Mouse (Mus musculus) heart, embryonic 12.5 days (tissue): ENCODE measurements around the gene Olfr71. TPM values are rescaled to one million over a fixed set of nuclear protein-coding genes. Genes with fewer than 3 reads are reported as not detected.
A peak's percentile ranks its signal among the peaks of the same experiment; 100 is the strongest.

Source experiments
- ATAC-seq: fragments of 200-750 bp; cut with Nextera tagmentation; 2 replicates; pipeline ENCODE4 v1.8.0; 2017; ENCODE audit warnings: moderate TSS enrichment, moderate library complexity; ENCODE audit not compliant: insufficient number of reproducible peaks, low FRiP score
- H3K27ac ChIP-seq: fragments of 300-500 bp; sonication (generic); 2 replicates; pipeline ENCODE4 v1.5.1; 2016; ENCODE audit warnings: mild to moderate bottlenecking, moderate library complexity; ENCODE audit not compliant: poor library complexity, severe bottlenecking
- H3K27me3 ChIP-seq: fragments of 300-500 bp; sonication (generic); replicated peaks from 2 replicates; pipeline ENCODE4 v1.6.1; 2016; ENCODE audit warnings: mild to moderate bottlenecking, moderate library complexity
- H3K36me3 ChIP-seq: fragments of 300-500 bp; sonication (generic); 2 replicates; pipeline ENCODE4 v1.6.1; 2016; ENCODE audit warnings: mild to moderate bottlenecking, moderate library complexity
- H3K4me1 ChIP-seq: fragments of 300-500 bp; sonication (generic); replicated peaks from 2 replicates; pipeline ENCODE4 v1.6.1; 2016; ENCODE audit warnings: mild to moderate bottlenecking
- H3K4me2 ChIP-seq: fragments of 300-500 bp; sonication (generic); 2 replicates; pipeline ENCODE4 v1.6.1; 2016; ENCODE audit warnings: mild to moderate bottlenecking, moderate library complexity
- H3K4me3 ChIP-seq: fragments of 300-500 bp; sonication (generic); 2 replicates; pipeline ENCODE4 v1.5.1; 2016; ENCODE audit warnings: mild to moderate bottlenecking
- H3K9ac ChIP-seq: fragments of 300-500 bp; sonication (generic); 2 replicates; pipeline ENCODE4 v1.6.1; 2016; ENCODE audit warnings: mild to moderate bottlenecking, moderate library complexity
- H3K9me3 ChIP-seq: fragments of 300-500 bp; sonication (generic); replicated peaks from 2 replicates; pipeline ENCODE4 v1.6.1; 2016; ENCODE audit warnings: mild to moderate bottlenecking, moderate library complexity
- WGBS: fragments of 180-500 bp; shearing (Covaris S2); methylation state at CpG from one replicate; pipeline ENCODE4 v1.1.7; 2016; 5-methylcytosine and 5-hydroxymethylcytosine counted together
- polyA plus RNA-seq: library from polyadenylated mRNA; unstranded; fragments of >200 nt; fragmentation: Nextera tagmentation; extraction: Ambion mirVana; gene quantifications from 2 replicates; pipeline ENCODE4 v1.2.1, GENCODE M21; 2016

The Olfr71 gene
- polyA plus RNA-seq, result not detected in 2 replicates

DNA sequence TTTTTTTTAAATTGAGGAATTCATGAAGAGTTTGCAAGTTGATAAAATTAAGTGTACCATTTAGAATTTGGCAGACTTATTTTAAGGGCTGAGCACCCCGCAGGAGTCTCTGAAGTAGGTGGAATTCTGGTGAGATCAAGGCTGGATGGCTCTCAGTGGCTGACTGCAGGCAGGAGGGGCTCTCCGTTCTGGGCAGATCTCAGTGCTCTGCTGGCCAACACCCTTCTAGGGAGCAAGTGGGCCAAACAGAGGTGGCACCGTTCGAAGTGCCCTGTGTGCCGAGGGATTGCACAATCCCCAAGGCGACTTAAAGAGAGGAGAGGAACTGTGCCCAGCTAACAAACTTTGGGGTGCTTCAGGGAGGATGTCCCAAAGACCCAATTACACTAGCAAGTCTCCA is at the start of gene Olfr71:
Gene Olfr71 (minus strand): TSS at position 387 of the 400 bp plus-strand sequence.
- WGBS, result 65% methylated on average over 6 of the region's 6 CpGs

DNA sequence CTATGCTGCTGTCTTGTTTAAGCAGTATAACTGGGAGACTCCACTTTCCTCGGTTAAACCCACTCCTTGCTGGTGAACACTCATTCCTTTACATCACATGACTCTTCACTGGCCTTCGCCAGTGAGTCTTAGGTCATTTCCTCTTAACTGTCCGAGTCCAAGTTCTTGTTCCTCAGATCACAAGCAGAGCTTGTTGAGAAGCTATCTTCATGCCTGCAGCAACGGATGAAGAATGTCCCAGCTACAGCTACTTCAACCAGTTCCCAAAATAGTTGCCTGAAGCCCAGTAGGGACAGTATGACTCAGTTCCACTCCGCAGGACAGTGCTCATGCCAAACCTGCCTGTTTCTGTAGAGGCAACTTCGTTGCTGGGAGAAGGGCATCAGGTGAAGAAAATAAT is 47.2 kb upstream of the Olfr71 start:
- no peak overlapping the region for H3K4me2 ChIP-seq
- no peaks in the 10 kb centered on the region for H3K27me3 ChIP-seq
- H3K9me3 ChIP-seq, result no peaks in the 10 kb centered on the region
- no peak overlapping the region for H3K9ac ChIP-seq
- H3K4me3 ChIP-seq, result no peak overlapping the region
- WGBS, result 29% methylated on average over 6 of the region's 6 CpGs
- peak overlapping the region; percentile 50 for H3K27ac ChIP-seq
- peaks cover 23% of the 10 kb centered on the region for H3K4me1 ChIP-seq
- H3K36me3 ChIP-seq, result no peaks in the 10 kb centered on the region
- no peak for ATAC-seq

More for the DNA sequence above, at the start of gene Olfr71:
- Histone ChIP-seq H3K4me1 (peaks cover 10% of the 10 kb centered on the region), H3K27me3 (peaks cover 11% of the 10 kb centered on the region; the same call in 1 of the 2 replicates), H3K9me3 (no peaks in the 10 kb centered on the region), H3K36me3 (no peaks in the 10 kb centered on the region), H3K4me3 (no peak within 1 kb of the TSS), H3K4me2 (no peak within 1 kb of the TSS), H3K9ac (no peak within 1 kb of the TSS), H3K27ac (no peak within 1 kb of the TSS)
- no peak for ATAC-seq

DNA sequence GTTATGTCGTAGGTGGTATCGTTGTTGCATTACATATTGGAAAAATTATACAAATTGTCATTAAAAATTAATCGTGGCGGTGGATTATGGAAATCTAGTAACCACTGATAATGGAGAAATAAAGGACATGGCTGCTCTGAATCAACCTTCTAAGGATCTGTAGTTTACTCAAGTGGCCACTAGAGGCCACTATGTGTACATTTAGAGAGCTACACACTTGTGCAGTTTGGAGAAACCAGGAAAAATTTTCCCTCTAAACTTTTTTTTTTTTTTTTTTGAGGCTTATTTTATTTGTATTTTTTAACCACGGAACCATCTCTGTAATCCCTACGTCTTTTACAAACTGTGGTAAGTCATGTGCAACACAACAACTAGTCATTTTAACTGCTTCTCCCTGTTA is 35.1 kb upstream of the Olfr71 start:
- 15% methylated on average over 6 of the region's 6 CpGs for WGBS
- no peak overlapping the region for H3K4me2 ChIP-seq
- no peak overlapping the region for H3K27ac ChIP-seq
- no peak overlapping the region for H3K4me3 ChIP-seq
- H3K9ac ChIP-seq, result no peak overlapping the region
- H3K4me1 ChIP-seq, result peaks cover 5% of the 10 kb centered on the region; the same call in 1 of the 2 replicates
- no peaks in the 10 kb centered on the region for H3K36me3 ChIP-seq
- H3K9me3 ChIP-seq, result 0 out of 2 replicates have a peak, but pooled peaks cover 4% of the 10 kb centered on the region
- no peaks in the 10 kb centered on the region for H3K27me3 ChIP-seq
- no peak for ATAC-seq

DNA sequence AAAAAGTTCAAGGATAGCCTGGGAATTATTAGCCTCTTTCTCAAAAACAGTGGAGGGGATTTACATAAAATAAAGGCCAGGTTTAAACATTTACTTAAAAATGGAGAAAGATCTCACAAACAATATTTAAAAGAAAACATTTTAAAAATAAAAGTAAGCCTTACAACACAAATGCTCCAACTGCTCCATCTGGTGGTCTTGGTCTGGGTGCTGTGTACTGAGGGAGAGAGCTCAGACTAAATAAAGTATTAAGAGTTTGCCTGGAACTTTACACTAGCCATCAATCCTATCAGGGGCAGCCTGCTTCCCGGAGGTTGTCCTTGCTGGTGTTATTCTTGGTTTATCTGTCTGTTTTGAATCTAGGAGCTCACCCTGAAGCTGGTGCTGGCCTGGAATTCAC is 33.0 kb upstream of the Olfr71 start:
- H3K27ac ChIP-seq, result no peak overlapping the region
- H3K36me3 ChIP-seq, result no peaks in the 10 kb centered on the region
- peaks cover 10% of the 10 kb centered on the region; the same call in 1 of the 2 replicates for H3K4me1 ChIP-seq
- H3K27me3 ChIP-seq, result no peaks in the 10 kb centered on the region
- WGBS, result 12% methylated on average over 1 of the region's 1 CpGs
- no peak overlapping the region for H3K4me2 ChIP-seq
- ATAC-seq, result no peak
- no peaks in the 10 kb centered on the region for H3K9me3 ChIP-seq
- no peak overlapping the region for H3K9ac ChIP-seq
- H3K4me3 ChIP-seq, result no peak overlapping the region

DNA sequence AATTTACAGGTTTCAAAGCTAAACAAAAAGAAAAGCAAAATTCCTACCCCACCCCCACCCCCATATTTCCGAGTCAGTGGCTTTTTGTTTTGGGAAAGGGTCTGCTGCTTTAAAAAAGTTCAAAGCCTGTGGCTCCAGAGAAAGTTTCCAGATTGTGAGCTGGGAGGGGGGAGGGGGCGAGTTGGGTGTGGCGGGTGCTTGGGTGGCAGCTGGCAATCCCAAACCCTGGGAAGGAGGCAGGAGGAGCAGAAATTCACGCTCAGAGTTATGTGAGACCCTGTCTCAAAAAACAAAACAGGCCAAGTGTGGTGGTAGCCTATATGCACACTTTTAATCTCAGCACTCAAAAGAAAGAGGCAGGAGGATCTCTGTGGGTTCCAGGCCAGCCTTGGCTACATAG is 32.6 kb upstream of the Olfr71 start:
- H3K4me1 ChIP-seq, result peaks cover 10% of the 10 kb centered on the region; the same call in 1 of the 2 replicates
- H3K4me3 ChIP-seq, result no peak overlapping the region
- WGBS, result 29% methylated on average over 4 of the region's 4 CpGs
- ATAC-seq, result no peak
- H3K9ac ChIP-seq, result no peak overlapping the region
- no peaks in the 10 kb centered on the region for H3K9me3 ChIP-seq
- H3K27ac ChIP-seq, result no peak overlapping the region
- no peaks in the 10 kb centered on the region for H3K36me3 ChIP-seq
- no peak overlapping the region for H3K4me2 ChIP-seq
- H3K27me3 ChIP-seq, result no peaks in the 10 kb centered on the region

DNA sequence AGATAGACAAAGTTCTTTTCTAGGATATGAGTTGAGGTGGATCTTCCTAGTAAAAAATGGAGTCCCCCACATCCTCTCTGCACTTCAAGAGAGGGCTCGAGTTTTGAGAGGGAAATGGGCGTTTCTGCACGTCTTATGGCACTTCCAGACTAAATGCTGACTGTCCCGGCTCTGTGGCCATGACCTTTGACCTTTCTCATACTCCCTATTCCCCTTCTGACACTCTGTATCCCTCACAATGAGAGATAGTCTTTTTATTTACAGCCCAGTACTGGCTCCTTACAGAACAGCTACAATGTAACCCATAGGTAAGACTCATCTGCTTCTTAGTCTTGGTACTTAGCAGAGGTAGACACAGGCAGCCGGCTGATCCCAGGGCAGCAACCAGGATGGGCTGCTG is 31.5 kb upstream of the Olfr71 start:
- Histone ChIP-seq H3K9me3 (no peaks in the 10 kb centered on the region), H3K4me1 (0 out of 2 replicates have a peak, but pooled peaks cover 9% of the 10 kb centered on the region), H3K27ac (no peak overlapping the region), H3K4me3 (no peak overlapping the region), H3K4me2 (no peak overlapping the region), H3K9ac (no peak overlapping the region), H3K27me3 (no peaks in the 10 kb centered on the region), H3K36me3 (no peaks in the 10 kb centered on the region)
- ATAC-seq, result no peak
- WGBS, result 58% methylated on average over 5 of the region's 5 CpGs

DNA sequence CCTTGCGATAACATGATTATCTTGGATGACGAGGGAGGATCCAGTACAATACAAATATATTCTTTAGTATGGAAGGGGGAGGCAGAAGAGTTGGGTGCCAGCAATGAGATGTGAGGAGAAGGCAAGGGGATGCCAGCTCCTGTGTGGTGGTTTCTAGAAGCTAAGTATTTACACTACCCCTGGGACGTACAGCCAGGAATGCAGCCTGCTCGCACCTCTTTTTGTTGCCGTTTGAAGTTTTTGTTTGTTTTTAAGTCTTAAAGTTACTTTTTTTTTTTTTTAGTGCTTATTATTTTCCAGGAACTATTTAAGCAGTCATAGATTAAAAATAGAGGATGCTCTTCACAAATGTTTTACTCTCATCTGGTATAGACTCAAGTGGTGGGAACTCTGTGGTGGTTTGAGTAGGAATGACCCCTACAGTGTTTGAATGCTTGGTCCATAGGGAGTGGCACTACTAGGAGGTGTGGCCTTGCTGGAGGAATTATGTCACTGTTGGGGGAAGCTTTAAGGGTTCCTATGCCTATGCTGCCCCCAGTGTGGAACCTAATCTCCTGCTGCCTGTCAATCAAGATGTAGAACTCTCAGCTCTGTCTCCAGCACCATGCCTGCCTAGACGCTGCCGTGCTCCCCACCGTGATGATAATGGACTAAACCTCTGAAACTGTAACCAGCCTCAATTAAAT is 29.1 kb upstream of the Olfr71 start:
- no peak overlapping the region for H3K27ac ChIP-seq
- H3K9me3 ChIP-seq, result no peaks in the 10 kb centered on the region
- no peaks in the 10 kb centered on the region for H3K27me3 ChIP-seq
- H3K36me3 ChIP-seq, result no peaks in the 10 kb centered on the region
- no peak overlapping the region for H3K4me3 ChIP-seq
- WGBS, result 53% methylated on average over 8 of the region's 8 CpGs
- ATAC-seq, result no peak
- no peak overlapping the region for H3K9ac ChIP-seq
- no peak overlapping the region for H3K4me2 ChIP-seq
- H3K4me1 ChIP-seq, result 0 out of 2 replicates have a peak, but pooled peaks cover 9% of the 10 kb centered on the region

DNA sequence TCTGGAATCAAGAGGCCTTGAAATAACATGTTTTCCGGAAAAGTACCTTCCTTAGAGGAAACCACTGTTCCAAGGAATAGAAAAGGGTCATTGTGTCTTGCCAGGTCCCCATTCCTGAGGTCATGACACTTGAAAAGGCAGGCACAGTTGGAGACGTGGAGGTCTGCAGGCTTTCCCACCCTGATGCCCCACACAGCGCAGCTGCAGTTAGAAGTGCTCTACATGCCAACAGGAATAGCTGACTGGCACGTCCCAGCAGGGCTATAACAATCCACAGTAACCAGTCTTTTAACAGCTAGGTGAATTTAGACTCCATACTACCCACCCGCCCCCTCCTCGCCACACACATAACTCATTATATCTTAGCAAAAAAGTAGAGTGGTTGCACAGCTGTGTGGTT is 27.1 kb upstream of the Olfr71 start:
- Histone ChIP-seq H3K27ac (no peak overlapping the region), H3K27me3 (no peaks in the 10 kb centered on the region), H3K9ac (no peak overlapping the region), H3K4me1 (peaks cover 24% of the 10 kb centered on the region), H3K4me2 (no peak overlapping the region), H3K36me3 (no peaks in the 10 kb centered on the region), H3K9me3 (no peaks in the 10 kb centered on the region), H3K4me3 (no peak overlapping the region)
- WGBS, result 64% methylated on average over 6 of the region's 6 CpGs
- ATAC-seq, result no peak

DNA sequence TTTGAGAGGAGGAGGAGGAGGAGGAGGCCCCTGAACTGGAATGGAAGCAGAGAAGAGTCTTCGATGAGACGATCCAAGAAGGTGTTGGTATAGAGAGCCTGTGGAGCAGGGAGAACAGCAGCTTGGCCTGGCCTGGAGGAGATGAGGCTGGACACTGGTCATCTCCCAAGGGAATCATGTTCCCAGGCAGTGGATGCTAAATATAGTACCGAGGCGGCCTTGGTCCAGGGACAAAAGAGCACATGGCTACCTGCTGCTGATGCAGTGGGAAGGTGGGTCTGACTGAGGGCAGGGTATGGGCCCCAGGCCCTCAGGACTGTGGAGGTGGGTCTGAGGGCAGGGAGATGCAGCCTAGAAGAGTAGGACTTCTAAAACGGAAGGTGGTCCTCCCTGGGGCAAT is 23.1 kb upstream of the Olfr71 start:
- H3K9me3 ChIP-seq, result no peaks in the 10 kb centered on the region
- H3K4me3 ChIP-seq, result no peak overlapping the region
- ATAC-seq, result no peak
- 64% methylated on average over 5 of the region's 5 CpGs for WGBS
- no peak overlapping the region for H3K9ac ChIP-seq
- H3K4me2 ChIP-seq, result no peak overlapping the region
- peaks cover 57% of the 10 kb centered on the region for H3K4me1 ChIP-seq
- H3K36me3 ChIP-seq, result no peaks in the 10 kb centered on the region
- H3K27me3 ChIP-seq, result no peaks in the 10 kb centered on the region
- H3K27ac ChIP-seq, result no peak overlapping the region

DNA sequence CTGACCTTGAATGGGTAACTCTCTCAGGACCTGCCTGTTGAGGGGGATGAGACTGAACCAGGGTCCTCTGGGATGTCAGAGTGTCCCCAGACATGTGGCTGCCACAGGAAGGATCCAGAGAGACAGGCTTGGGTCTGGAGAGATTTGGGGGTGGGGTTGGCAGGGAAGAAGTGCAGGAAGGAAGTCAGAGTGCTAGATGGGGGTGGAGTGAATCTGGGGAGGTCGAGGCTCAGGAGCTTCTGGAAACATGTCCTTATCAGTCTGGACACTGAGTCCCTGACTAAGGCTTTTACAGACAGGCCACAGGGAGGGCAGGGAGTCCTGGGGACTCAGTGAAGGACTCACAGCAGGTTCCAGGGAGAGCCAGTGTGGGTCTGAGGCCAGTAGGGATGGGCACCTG is 22.1 kb upstream of the Olfr71 start:
- WGBS, result 0% methylated on average over 1 of the region's 1 CpGs
- no peak overlapping the region for H3K9ac ChIP-seq
- H3K27me3 ChIP-seq, result no peaks in the 10 kb centered on the region
- no peak overlapping the region for H3K27ac ChIP-seq
- no peak overlapping the region for H3K4me2 ChIP-seq
- H3K4me1 ChIP-seq, result peaks cover 67% of the 10 kb centered on the region
- no peaks in the 10 kb centered on the region for H3K36me3 ChIP-seq
- H3K4me3 ChIP-seq, result no peak overlapping the region
- no peaks in the 10 kb centered on the region for H3K9me3 ChIP-seq
- ATAC-seq, result no peak

DNA sequence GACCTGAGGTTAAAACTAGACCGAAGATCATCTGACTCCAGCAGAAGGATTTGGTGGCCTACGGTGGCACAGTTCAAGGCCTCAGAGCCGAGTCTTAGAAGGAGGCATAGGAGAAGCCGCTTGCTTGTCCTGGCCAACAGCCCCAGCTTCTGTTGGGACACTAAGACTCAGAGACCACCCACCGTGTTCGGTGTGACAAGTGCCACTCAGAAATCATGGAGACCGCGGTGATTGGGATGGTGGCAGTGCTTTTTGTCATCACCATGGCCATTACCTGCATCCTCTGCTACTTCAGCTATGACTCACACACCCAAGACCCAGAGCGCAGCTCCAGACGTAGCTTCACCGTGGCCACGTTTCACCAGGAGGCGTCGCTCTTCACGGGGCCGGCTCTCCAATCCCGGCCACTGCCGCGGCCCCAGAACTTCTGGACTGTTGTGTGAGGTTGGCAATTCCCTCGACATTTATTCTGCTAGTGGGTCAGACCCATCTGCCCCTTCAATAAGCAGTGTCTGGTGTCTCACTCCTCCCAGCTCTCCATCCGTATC is 20.8 kb upstream of the Olfr71 start:
- Histone ChIP-seq H3K4me1 (peaks cover 76% of the 10 kb centered on the region), H3K27ac (peak overlapping the region; percentile 90; the same call in 1 of the 2 replicates), H3K36me3 (no peaks in the 10 kb centered on the region), H3K9ac (no peak overlapping the region), H3K4me3 (no peak overlapping the region), H3K9me3 (no peaks in the 10 kb centered on the region), H3K4me2 (no peak overlapping the region), H3K27me3 (no peaks in the 10 kb centered on the region)
- WGBS, result 53% methylated on average over 21 of the region's 21 CpGs
- no peak for ATAC-seq
